Mouse (Mus musculus): ENCODE results near the gene 4931422A03Rik. TPM values are rescaled to one million over a fixed set of nuclear protein-coding genes. Genes with fewer than 3 reads are reported as not detected.
A peak's percentile ranks its signal among the peaks of the same experiment; 100 is the strongest.
"Not testable (repeated sequence)": the region's sequence is repeated elsewhere in the genome, so short reads cannot be mapped to it uniquely, and the experiment has no call there.

The 4931422A03Rik gene
- polyA plus RNA-seq, 1 experiment, result 0.11 TPM

DNA sequence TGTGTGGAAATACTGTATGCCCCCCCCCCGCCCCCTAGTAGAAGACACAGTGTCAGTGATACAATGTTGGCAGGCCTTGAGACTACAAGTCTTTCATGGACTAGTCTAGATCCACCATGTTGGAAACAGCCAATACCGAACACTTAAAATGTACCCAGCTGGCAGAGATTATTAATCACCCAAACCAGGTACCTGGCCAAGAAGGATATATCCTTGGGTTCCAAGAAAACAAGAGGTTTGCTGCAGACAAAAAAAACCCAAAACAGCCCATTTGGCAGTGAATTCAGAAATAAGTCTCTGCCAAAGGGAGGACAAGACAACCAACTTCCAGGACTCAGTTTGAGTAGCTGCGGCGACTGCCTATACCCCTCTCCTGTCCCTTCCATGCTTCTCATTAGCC lies 3.5 kb downstream of the 4931422A03Rik start:
- peaks cover 3% of the 10 kb centered on the region for H3K27me3 ChIP-seq (ENCODE audit: control insufficient read depth, insufficient read depth, insufficient read length)
- H3K79me2 ChIP-seq (ENCODE audit: control insufficient read depth, insufficient read depth), result peaks cover 19% of the 10 kb centered on the region
- no peak overlapping the region for H3ac ChIP-seq (ENCODE audit: control insufficient read depth, insufficient read length, low read depth)
- H3K4me3 ChIP-seq (ENCODE audit: insufficient read depth, poor library complexity, severe bottlenecking), result no peak overlapping the region
- peaks cover 5% of the 10 kb centered on the region for H3K79me3 ChIP-seq (ENCODE audit: low read depth)
- H3K36me3 ChIP-seq (ENCODE audit: control insufficient read depth, insufficient read depth), result no peaks in the 10 kb centered on the region
- TF ChIP-seq FOSL1 (IDR thresholded peaks at IDR 0.05; ENCODE audit: insufficient read depth, low read length, poor library complexity, severe bottlenecking) (no peak), MYOD1 (IDR thresholded peaks at IDR 0.05; ENCODE audit: control insufficient read depth, insufficient read length, low read depth) (no peak)

DNA sequence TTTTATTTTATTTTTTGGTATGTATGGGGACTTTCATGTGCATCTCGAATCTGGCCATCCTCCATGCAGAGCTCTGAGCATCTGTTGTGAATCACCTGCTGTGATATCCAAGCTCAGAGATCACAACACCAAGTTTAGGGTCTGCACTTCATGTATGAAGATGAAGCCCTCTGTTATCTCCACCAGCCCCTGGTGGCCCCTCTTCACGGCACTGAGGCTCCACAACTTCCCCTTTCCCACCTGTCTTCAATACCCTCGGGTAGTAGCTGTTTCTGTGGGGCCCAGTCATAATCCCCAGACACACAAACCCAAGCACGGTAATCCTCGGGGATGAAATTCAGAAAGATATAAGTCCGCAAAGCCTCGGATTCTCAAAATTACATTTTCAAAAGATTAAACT lies 5.1 kb downstream of the 4931422A03Rik start:
- Histone ChIP-seq H3K4me3 (ENCODE audit: insufficient read depth, poor library complexity, severe bottlenecking) (no peak overlapping the region), H3ac (ENCODE audit: control insufficient read depth, insufficient read length, low read depth) (no peak overlapping the region), H3K27me3 (ENCODE audit: control insufficient read depth, insufficient read depth, insufficient read length) (peaks cover 7% of the 10 kb centered on the region), H3K79me2 (ENCODE audit: control insufficient read depth, insufficient read depth) (peaks cover 4% of the 10 kb centered on the region), H3K36me3 (ENCODE audit: control insufficient read depth, insufficient read depth) (no peaks in the 10 kb centered on the region), H3K79me3 (ENCODE audit: low read depth) (no peaks in the 10 kb centered on the region)
- TF ChIP-seq MYOD1 (IDR thresholded peaks at IDR 0.05; ENCODE audit: control insufficient read depth, insufficient read length, low read depth) (no peak), MAX (IDR thresholded peaks at IDR 0.05) (no peak), FOSL1 (IDR thresholded peaks at IDR 0.05; ENCODE audit: insufficient read depth, low read length, poor library complexity, severe bottlenecking) (no peak), CTCF (IDR thresholded peaks at IDR 0.05; ENCODE audit: control insufficient read depth, insufficient read depth, insufficient read length) (no peak), MYOG (IDR thresholded peaks at IDR 0.05; ENCODE audit: control insufficient read depth, extremely low read depth, insufficient read length) (no peak), CEBPB (IDR thresholded peaks at IDR 0.05; ENCODE audit: low read depth) (no peak), USF1 (IDR thresholded peaks at IDR 0.05; ENCODE audit: low read depth) (no peak)

- peaks cover 20% of the 10 kb centered on the region for H3K27me3 ChIP-seq (ENCODE audit: control insufficient read depth, insufficient read depth, insufficient read length)
- not testable (repeated sequence) for H3K79me2 ChIP-seq (ENCODE audit: control insufficient read depth, insufficient read depth); H3K79me3 ChIP-seq (ENCODE audit: low read depth); H3ac ChIP-seq (ENCODE audit: control insufficient read depth, insufficient read length, low read depth); H3K4me3 ChIP-seq (ENCODE audit: insufficient read depth, poor library complexity, severe bottlenecking); H3K36me3 ChIP-seq (ENCODE audit: control insufficient read depth, insufficient read depth)
Observed at GRCm38 (mm10) chr2:104008853-104009252, 19.3 kb downstream of the 4931422A03Rik start.

- TF ChIP-seq FOSL1 (IDR thresholded peaks at IDR 0.05; ENCODE audit: insufficient read depth, low read length, poor library complexity, severe bottlenecking) (no peak), MYOD1 (IDR thresholded peaks at IDR 0.05; ENCODE audit: control insufficient read depth, insufficient read length, low read depth) (no peak), MYOG (IDR thresholded peaks at IDR 0.05; ENCODE audit: control insufficient read depth, extremely low read depth, insufficient read length) (no peak), MAX (IDR thresholded peaks at IDR 0.05) (no peak), CTCF (IDR thresholded peaks at IDR 0.05; ENCODE audit: control insufficient read depth, insufficient read depth, insufficient read length) (no peak), CEBPB (IDR thresholded peaks at IDR 0.05; ENCODE audit: low read depth) (no peak), USF1 (IDR thresholded peaks at IDR 0.05; ENCODE audit: low read depth) (no peak)
- Histone ChIP-seq H3K4me3 (ENCODE audit: insufficient read depth, poor library complexity, severe bottlenecking) (no peak overlapping the region), H3K27me3 (ENCODE audit: control insufficient read depth, insufficient read depth, insufficient read length) (peaks cover 26% of the 10 kb centered on the region), H3K79me2 (ENCODE audit: control insufficient read depth, insufficient read depth) (no peaks in the 10 kb centered on the region), H3ac (ENCODE audit: control insufficient read depth, insufficient read length, low read depth) (no peak overlapping the region), H3K79me3 (ENCODE audit: low read depth) (no peaks in the 10 kb centered on the region), H3K36me3 (ENCODE audit: control insufficient read depth, insufficient read depth) (no peaks in the 10 kb centered on the region)
Observed at GRCm38 (mm10) chr2:104007793-104008519, 20.2 kb downstream of the 4931422A03Rik start.

GRCm38 (mm10) chr2:104002711-104003413 lies 25.3 kb downstream of the 4931422A03Rik start:
- TF ChIP-seq CTCF (IDR thresholded peaks at IDR 0.05; ENCODE audit: control insufficient read depth, insufficient read depth, insufficient read length), result peak; percentile 12
- no peak for TF ChIP-seq MAX (IDR thresholded peaks at IDR 0.05)
- H3K4me3 ChIP-seq (ENCODE audit: insufficient read depth, poor library complexity, severe bottlenecking), result no peak overlapping the region

DNA sequence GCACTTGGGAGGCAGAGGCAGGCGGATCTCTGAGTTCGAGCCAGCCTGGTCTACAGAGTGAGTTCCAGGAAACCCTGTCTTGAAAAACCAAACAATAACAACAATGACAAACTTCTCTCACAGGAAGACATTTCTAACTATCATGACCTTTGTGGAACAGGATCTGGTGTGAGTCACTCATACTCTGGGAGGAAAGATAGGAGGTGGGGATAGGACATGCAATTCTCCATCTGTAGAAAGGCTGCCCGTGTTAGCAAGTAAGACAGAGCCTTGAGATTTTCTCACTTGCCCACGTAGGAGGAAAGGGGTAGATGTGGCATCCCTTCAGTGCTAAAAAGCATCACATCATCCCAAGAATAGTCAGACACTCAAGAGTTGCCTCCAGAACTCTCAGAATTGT lies 26.3 kb downstream of the 4931422A03Rik start:
- Histone ChIP-seq H3K79me2 (ENCODE audit: control insufficient read depth, insufficient read depth) (no peaks in the 10 kb centered on the region), H3ac (ENCODE audit: control insufficient read depth, insufficient read length, low read depth) (no peak overlapping the region), H3K4me3 (ENCODE audit: insufficient read depth, poor library complexity, severe bottlenecking) (no peak overlapping the region), H3K27me3 (ENCODE audit: control insufficient read depth, insufficient read depth, insufficient read length) (peaks cover 20% of the 10 kb centered on the region), H3K36me3 (ENCODE audit: control insufficient read depth, insufficient read depth) (no peaks in the 10 kb centered on the region), H3K79me3 (ENCODE audit: low read depth) (no peaks in the 10 kb centered on the region)
- no peak for TF ChIP-seq MYOD1 (IDR thresholded peaks at IDR 0.05; ENCODE audit: control insufficient read depth, insufficient read length, low read depth)
- TF ChIP-seq MYOG (IDR thresholded peaks at IDR 0.05; ENCODE audit: control insufficient read depth, extremely low read depth, insufficient read length), result no peak
- TF ChIP-seq FOSL1 (IDR thresholded peaks at IDR 0.05; ENCODE audit: insufficient read depth, low read length, poor library complexity, severe bottlenecking), result no peak
- TF ChIP-seq USF1 (IDR thresholded peaks at IDR 0.05; ENCODE audit: low read depth), result no peak
- TF ChIP-seq CTCF (IDR thresholded peaks at IDR 0.05; ENCODE audit: control insufficient read depth, insufficient read depth, insufficient read length), result no peak
- no peak for TF ChIP-seq MAX (IDR thresholded peaks at IDR 0.05)
- no peak for TF ChIP-seq CEBPB (IDR thresholded peaks at IDR 0.05; ENCODE audit: low read depth)

More at GRCm38 (mm10) chr2:104002711-104003413, 25.3 kb downstream of the 4931422A03Rik start:
- no peaks in the 10 kb centered on the region for H3K36me3 ChIP-seq (ENCODE audit: control insufficient read depth, insufficient read depth)
- H3ac ChIP-seq (ENCODE audit: control insufficient read depth, insufficient read length, low read depth), result no peak overlapping the region
- H3K79me3 ChIP-seq (ENCODE audit: low read depth), result no peaks in the 10 kb centered on the region
- H3K27me3 ChIP-seq (ENCODE audit: control insufficient read depth, insufficient read depth, insufficient read length), result peaks cover 28% of the 10 kb centered on the region
- H3K79me2 ChIP-seq (ENCODE audit: control insufficient read depth, insufficient read depth), result no peaks in the 10 kb centered on the region

All from C2C12 (cell line).